Mouse (Mus musculus): ENCODE measurements around the gene Eml2. TPM values are rescaled to one million over a fixed set of nuclear protein-coding genes. Genes with fewer than 3 reads are reported as not detected.

The Eml2 gene
- total and polyA plus RNA-seq, 2 experiments from 2014 or later: 26.8 to 58.9 TPM

GRCm38 (mm10) chr7:19155825-19156475, 20.3 kb upstream of the Eml2 start:
- H3K36me3 ChIP-seq (replicated peaks; ENCODE audit: control insufficient read depth, insufficient read depth, low read length): peaks cover 24% of the 10 kb centered on the region
- H3K9me3 ChIP-seq (replicated peaks; ENCODE audit: control insufficient read depth, low read length): no peaks in the 10 kb centered on the region
- peaks cover 9% of the 10 kb centered on the region for H3K4me1 ChIP-seq (ENCODE audit: control insufficient read depth, insufficient read depth)
- H3K4me3 ChIP-seq (ENCODE audit: low read depth, low read length): no peak overlapping the region
- no peak overlapping the region for H3K27ac ChIP-seq (ENCODE audit: low read depth)
- H3K27me3 ChIP-seq (ENCODE audit: control insufficient read depth, insufficient read depth, low read length): 0 out of 2 replicates have a peak, but pooled peaks cover 9% of the 10 kb centered on the region
- TF ChIP-seq EP300 (IDR thresholded peaks at IDR 0.05; ENCODE audit: low read depth) (no peak), CTCF (IDR thresholded peaks at IDR 0.05; ENCODE audit: low read depth) (peak; percentile 20; the same call in 1 of the 2 replicates)
- 62% methylated on average over 13 of the region's 13 CpGs for WGBS
- no peak overlapping the region for H3K9ac ChIP-seq (replicated peaks; ENCODE audit: low read depth, low read length)
- DNase-seq (ENCODE audit: low spot score) (no peak), ATAC-seq (ENCODE audit: insufficient read depth, low read depth) (no peak)
- no peak overlapping the region for H3K4me2 ChIP-seq (ENCODE audit: low read depth, low read length)

DNA sequence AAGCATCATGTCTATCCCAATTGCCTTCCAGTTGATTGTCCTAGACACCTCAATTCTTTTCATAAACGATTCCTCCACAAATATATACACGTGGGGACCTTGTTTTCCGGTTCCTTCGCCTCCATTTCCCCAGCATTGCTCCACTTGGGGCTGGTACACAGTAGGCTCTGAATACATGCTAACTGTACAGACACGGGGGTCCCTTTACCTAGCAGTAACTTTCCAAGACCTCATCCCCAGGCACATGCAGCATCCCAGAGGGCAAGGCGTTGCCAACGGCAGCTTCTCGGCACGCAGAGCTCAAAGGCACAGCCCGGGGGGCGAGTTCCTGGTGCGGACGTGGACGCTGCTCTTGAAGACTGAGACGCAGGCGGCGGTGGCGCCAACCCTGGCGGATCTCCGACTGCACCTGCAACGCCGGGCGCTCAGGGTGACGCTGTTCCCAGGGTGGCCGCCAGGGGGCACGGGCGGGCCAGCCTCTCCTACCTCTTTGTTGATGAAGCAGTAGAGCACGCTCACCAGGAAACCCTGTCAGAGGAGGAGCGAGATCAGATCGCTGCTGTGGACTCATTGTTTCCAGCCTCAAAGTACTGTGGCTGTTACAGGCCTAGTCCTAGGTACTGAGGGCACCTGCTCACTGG, 18.9 kb upstream of the Eml2 start:
- 5% methylated on average over 30 of the region's 30 CpGs for WGBS
- DNase-seq (ENCODE audit: low spot score): peak; percentile 81
- H3K4me1 ChIP-seq (ENCODE audit: control insufficient read depth, insufficient read depth): peaks cover 9% of the 10 kb centered on the region
- H3K9ac ChIP-seq (replicated peaks; ENCODE audit: low read depth, low read length): no peak overlapping the region
- H3K4me2 ChIP-seq (ENCODE audit: low read depth, low read length): peak overlapping the region; percentile 42
- peak; percentile 94 for TF ChIP-seq CTCF (IDR thresholded peaks at IDR 0.05; ENCODE audit: low read depth)
- no peak for TF ChIP-seq EP300 (IDR thresholded peaks at IDR 0.05; ENCODE audit: low read depth)
- peaks cover 17% of the 10 kb centered on the region for H3K36me3 ChIP-seq (replicated peaks; ENCODE audit: control insufficient read depth, insufficient read depth, low read length)
- H3K27ac ChIP-seq (ENCODE audit: low read depth): no peak overlapping the region
- H3K9me3 ChIP-seq (replicated peaks; ENCODE audit: control insufficient read depth, low read length): no peaks in the 10 kb centered on the region
- 0 out of 2 replicates have a peak, but pooled peaks cover 9% of the 10 kb centered on the region for H3K27me3 ChIP-seq (ENCODE audit: control insufficient read depth, insufficient read depth, low read length)
- H3K4me3 ChIP-seq (ENCODE audit: low read depth, low read length): no peak overlapping the region
- ATAC-seq (ENCODE audit: insufficient read depth, low read depth): peak; percentile 77

DNA sequence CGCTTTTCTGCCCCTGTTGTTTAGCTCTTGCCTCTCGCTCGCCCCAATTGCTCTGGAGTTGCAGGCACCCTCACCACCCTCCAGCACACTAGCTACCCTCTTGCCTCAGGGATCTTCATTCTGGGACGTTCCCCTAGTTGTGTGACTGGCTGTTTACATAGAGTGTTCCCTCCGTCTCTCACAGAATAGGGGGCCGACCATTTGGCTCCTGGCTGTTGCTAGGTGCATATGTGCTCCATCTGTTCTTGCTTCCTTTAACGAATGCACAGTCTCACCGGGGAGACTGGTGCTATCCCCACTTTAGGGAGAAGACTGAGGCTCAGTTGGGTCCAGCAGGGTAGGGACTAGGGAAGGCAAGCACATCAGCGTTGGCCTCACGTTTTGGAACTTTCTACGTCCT, 17.6 kb upstream of the Eml2 start:
- no peak overlapping the region for H3K4me2 ChIP-seq (ENCODE audit: low read depth, low read length)
- H3K4me3 ChIP-seq (ENCODE audit: low read depth, low read length): no peak overlapping the region
- WGBS: 77% methylated on average over 11 of the region's 11 CpGs
- peaks cover 11% of the 10 kb centered on the region for H3K36me3 ChIP-seq (replicated peaks; ENCODE audit: control insufficient read depth, insufficient read depth, low read length)
- DNase-seq (ENCODE audit: low spot score) (no peak), ATAC-seq (ENCODE audit: insufficient read depth, low read depth) (no peak)
- no peak overlapping the region for H3K27ac ChIP-seq (ENCODE audit: low read depth)
- no peaks in the 10 kb centered on the region for H3K9me3 ChIP-seq (replicated peaks; ENCODE audit: control insufficient read depth, low read length)
- TF ChIP-seq CTCF (IDR thresholded peaks at IDR 0.05; ENCODE audit: low read depth) (no peak), EP300 (IDR thresholded peaks at IDR 0.05; ENCODE audit: low read depth) (no peak)
- H3K27me3 ChIP-seq (ENCODE audit: control insufficient read depth, insufficient read depth, low read length): 0 out of 2 replicates have a peak, but pooled peaks cover 9% of the 10 kb centered on the region
- H3K9ac ChIP-seq (replicated peaks; ENCODE audit: low read depth, low read length): no peak overlapping the region
- H3K4me1 ChIP-seq (ENCODE audit: control insufficient read depth, insufficient read depth): peaks cover 9% of the 10 kb centered on the region

- DNase-seq (ENCODE audit: low spot score): no peak
- no peak for ATAC-seq (ENCODE audit: insufficient read depth, low read depth)
- no peak overlapping the region for H3K4me3 ChIP-seq (ENCODE audit: low read depth, low read length)
- 0 out of 2 replicates have a peak, but pooled peaks cover 9% of the 10 kb centered on the region for H3K27me3 ChIP-seq (ENCODE audit: control insufficient read depth, insufficient read depth, low read length)
- H3K36me3 ChIP-seq (replicated peaks; ENCODE audit: control insufficient read depth, insufficient read depth, low read length): peaks cover 7% of the 10 kb centered on the region; the same call in 1 of the 2 replicates
- H3K4me2 ChIP-seq (ENCODE audit: low read depth, low read length): no peak overlapping the region
- no peak overlapping the region for H3K9ac ChIP-seq (replicated peaks; ENCODE audit: low read depth, low read length)
- TF ChIP-seq CTCF (IDR thresholded peaks at IDR 0.05; ENCODE audit: low read depth) (no peak), EP300 (IDR thresholded peaks at IDR 0.05; ENCODE audit: low read depth) (no peak)
- H3K9me3 ChIP-seq (replicated peaks; ENCODE audit: control insufficient read depth, low read length): no peaks in the 10 kb centered on the region
- H3K4me1 ChIP-seq (ENCODE audit: control insufficient read depth, insufficient read depth): peaks cover 11% of the 10 kb centered on the region
- H3K27ac ChIP-seq (ENCODE audit: low read depth): no peak overlapping the region
- 29% methylated on average over 18 of the region's 18 CpGs for WGBS
Observed at GRCm38 (mm10) chr7:19159411-19159810, 16.8 kb upstream of the Eml2 start.

DNA sequence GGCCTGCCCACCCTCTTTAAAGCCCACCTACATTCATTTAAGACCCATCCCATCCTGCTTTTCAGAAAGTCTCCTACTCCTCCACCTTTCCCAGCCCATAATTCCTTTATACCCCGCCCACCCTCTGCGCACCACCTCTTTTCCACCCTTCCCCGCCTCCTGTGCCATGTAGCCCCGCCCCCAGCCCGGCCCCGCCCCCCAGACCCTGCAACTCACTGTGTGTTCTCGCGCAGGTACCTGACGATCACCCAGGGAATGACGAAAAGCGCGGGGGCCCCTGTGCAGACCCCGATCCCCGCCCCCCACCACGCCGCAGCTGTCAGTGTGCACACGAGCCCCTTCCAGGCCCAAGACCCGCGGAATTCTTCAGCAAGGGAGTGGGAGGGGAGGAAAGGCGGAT, 16.1 kb upstream of the Eml2 start:
- ATAC-seq (ENCODE audit: insufficient read depth, low read depth): peak; percentile 21; the same call in 1 of the 2 replicates
- no peak overlapping the region for H3K27ac ChIP-seq (ENCODE audit: low read depth)
- no peak for TF ChIP-seq EP300 (IDR thresholded peaks at IDR 0.05; ENCODE audit: low read depth)
- no peak for TF ChIP-seq CTCF (IDR thresholded peaks at IDR 0.05; ENCODE audit: low read depth)

More for the DNA sequence above, 16.1 kb upstream of the Eml2 start:
- H3K4me1 ChIP-seq (ENCODE audit: control insufficient read depth, insufficient read depth): peaks cover 18% of the 10 kb centered on the region
- H3K9me3 ChIP-seq (replicated peaks; ENCODE audit: control insufficient read depth, low read length): no peaks in the 10 kb centered on the region
- no peak overlapping the region for H3K9ac ChIP-seq (replicated peaks; ENCODE audit: low read depth, low read length)
- DNase-seq (ENCODE audit: low spot score): no peak
- 0 out of 2 replicates have a peak, but pooled peaks cover 9% of the 10 kb centered on the region for H3K27me3 ChIP-seq (ENCODE audit: control insufficient read depth, insufficient read depth, low read length)
- peak overlapping the region; percentile 26 for H3K4me3 ChIP-seq (ENCODE audit: low read depth, low read length)
- H3K4me2 ChIP-seq (ENCODE audit: low read depth, low read length): peak overlapping the region; percentile 58
- 5% methylated on average over 19 of the region's 20 CpGs for WGBS
- peaks cover 7% of the 10 kb centered on the region; the same call in 1 of the 2 replicates for H3K36me3 ChIP-seq (replicated peaks; ENCODE audit: control insufficient read depth, insufficient read depth, low read length)

Data from heart, postnatal 0 days (tissue).